Mouse (Mus musculus) cerebellum, adult 11 months (tissue): ENCODE data around the gene Mns1.
A peak's percentile ranks its signal among the peaks of the same experiment; 100 is the strongest.

Experiments
- DNase-seq: peaks from one replicate; pipeline ENCODE4 v3.0.0; 2022

The Mns1 gene

DNA sequence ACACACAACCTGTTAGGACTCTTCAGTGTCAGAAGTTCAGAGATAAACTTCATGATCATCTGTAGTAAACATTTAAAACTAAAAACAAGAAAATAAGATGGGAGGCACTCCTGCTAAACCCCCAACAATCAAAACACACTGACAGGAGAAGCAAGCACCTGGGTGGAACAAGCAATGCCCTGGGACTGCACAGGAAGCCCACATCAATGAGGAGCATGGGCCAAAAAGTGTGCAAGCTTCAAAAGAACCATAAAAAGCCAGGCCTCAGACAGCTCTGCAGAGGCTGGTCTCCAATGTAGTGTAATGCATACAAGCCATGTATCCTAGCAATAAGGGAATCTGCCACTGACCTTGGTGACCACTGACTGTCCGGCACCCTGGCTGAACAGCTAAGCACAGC, 41.5 kb downstream of the Mns1 start:
- DNase-seq, result no peak

GRCm38 (mm10) chr9:72488523-72488922, 50.7 kb downstream of the Mns1 start:
- no peak for DNase-seq

GRCm38 (mm10) chr9:72489131-72489530, 51.3 kb downstream of the Mns1 start:
- no peak for DNase-seq

DNA sequence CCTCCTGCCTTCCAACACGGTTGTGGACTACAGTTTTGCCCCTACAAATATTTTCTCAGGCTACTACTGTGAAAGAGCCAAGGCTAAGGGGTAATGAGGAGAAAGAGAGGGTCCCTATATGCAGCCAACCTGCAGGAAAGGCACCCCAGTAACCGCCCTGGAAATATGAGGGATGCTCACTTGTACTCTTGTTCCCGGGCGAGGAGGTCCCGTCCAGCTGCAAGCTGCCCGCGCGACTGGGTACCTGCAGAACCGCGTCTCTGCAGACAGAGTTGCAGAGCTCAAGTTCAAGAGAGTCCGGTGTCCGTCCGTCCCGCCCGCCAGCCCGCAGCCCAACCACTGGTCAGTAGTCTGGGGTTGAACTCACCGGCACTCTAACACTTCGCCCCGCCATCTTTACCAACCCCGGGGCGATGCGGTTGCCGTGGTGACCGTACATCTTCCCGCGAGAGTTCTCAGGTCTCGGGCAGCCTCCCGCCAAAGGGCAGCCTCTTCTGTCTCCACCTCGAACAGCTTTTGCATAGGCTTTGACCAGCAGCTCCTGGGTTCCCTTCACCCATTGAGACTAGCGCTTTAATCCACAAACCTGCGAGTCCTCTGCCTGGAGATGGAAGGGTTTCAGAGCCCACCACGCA, 53.9 kb downstream of the Mns1 start:
- peak; percentile 85 for DNase-seq

DNA sequence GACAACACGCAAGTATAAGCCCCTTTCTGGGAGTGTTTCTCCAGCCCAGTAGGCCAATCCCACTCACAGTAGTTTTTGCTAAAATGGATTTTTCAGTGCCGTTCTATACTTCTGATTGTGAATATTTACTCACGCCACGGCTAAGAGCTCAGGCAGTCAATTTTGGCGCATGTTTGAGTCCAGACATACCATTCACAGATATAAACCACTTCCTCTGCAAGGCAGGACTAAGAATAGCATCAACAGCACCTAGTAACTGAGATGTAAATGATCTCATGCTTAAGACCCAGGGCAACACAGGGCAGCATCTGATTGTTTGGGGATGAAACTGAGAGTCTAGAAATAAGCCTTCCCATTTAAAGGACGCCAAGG, 54.4 kb downstream of the Mns1 start, which contains the start of gene Tex9:
Gene Tex9 (minus strand): TSS at position 19 of the 372 bp plus-strand sequence.
- DNase-seq, result no peak

DNA sequence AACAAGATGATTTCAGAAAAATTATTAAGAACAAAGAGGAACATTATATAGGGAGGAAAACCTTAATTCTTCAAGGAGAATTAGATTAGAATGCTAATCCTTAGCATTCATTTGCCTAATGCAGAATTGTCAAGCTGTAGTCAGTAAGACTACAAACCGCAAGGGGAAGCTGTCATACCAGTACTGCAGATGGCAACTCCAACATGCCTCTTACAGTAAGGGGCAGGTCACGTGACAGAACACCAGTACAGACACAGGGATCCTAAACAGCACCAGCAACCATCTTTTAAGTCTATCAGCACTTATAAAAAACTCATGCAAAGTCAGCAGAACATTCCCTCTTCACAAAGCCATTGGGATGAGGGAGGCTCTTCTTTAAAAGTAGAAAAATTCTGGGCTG, 55.7 kb downstream of the Mns1 start:
- DNase-seq, result no peak

DNA sequence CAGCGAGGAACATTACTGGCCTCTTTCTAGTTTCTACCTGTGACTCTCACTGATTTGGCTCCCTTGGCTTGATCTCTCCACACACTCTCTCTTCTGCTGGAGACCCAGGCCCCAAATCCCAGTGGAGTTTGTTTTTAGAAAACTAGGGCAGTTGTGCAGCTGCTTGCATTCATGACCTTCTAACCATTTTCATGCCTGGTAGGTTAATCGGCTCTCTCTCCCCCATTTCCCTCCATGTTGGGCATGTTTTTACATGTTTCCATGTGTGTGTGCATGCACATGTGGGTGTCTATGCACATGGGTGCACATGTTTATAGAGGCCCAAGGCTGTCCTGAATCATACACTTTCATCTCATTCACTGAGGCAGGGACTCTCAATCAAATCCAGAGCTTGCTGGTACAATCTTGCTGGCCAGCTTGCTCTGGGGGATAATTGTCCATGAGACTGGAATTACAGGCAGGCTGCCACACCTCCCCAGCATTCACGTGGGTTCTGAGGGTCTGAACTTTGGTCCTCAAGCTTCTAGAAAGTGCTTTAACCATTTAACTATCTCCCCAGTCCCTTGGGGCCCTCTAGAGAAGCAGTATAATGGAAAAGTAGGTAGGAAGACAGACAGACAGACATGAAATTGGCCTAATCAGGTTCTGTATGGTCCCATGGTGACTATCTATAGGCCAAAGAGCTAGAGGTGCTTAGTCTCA, 56.3 kb downstream of the Mns1 start:
- DNase-seq, result no peak

- DNase-seq, result no peak
Measured at GRCm38 (mm10) chr9:72496691-72497090, 58.9 kb downstream of the Mns1 start.

DNA sequence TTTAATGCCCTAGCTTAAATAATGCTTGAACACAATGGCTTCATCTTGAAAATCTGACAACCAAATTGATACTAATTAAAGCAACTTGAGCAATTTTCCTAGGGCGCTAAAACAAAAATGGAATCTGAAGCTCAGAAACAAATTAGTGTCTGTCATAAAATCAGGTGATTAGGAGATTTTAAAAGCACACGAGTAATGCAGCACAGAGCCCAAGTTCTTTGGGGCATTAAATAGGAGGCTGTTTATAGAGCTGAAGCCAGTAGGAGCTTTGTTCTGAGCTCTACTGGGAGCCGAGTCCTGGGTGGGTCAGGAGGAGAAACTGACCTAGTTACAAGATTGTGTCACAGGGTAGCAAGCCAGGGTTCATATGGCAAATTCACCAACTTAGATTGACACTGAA, 59.4 kb downstream of the Mns1 start:
- no peak for DNase-seq
